Mouse (Mus musculus) right cerebral cortex, postnatal 14 days (tissue): Measurements from ENCODE around the gene Elmo1.

Source experiments
- DNase-seq: peaks from one replicate; pipeline ENCODE4 v3.0.0; 2022

The Elmo1 gene

GRCm38 (mm10) chr13:20125845-20126244 lies 35.4 kb downstream of the Elmo1 start:
- no peak for DNase-seq

- no peak for DNase-seq
Observed at GRCm38 (mm10) chr13:20127553-20127952, 37.2 kb downstream of the Elmo1 start.

GRCm38 (mm10) chr13:20128097-20128496 lies 37.7 kb downstream of the Elmo1 start:
- no peak for DNase-seq

GRCm38 (mm10) chr13:20130731-20131130 lies 40.3 kb downstream of the Elmo1 start:
- DNase-seq: no peak

- DNase-seq: no peak
Observed at GRCm38 (mm10) chr13:20131322-20131997, 41.1 kb downstream of the Elmo1 start.

- no peak for DNase-seq
Observed at GRCm38 (mm10) chr13:20131998-20132371, 41.6 kb downstream of the Elmo1 start.

- DNase-seq: peak; percentile 14
Observed at GRCm38 (mm10) chr13:20133602-20134394, 43.4 kb downstream of the Elmo1 start.

GRCm38 (mm10) chr13:20134395-20135225 lies 44.2 kb downstream of the Elmo1 start:
- DNase-seq: no peak

GRCm38 (mm10) chr13:20136753-20137152 lies 46.4 kb downstream of the Elmo1 start:
- DNase-seq: no peak

GRCm38 (mm10) chr13:20138466-20138865 lies 48.1 kb downstream of the Elmo1 start:
- DNase-seq: no peak

- no peak for DNase-seq
Observed at GRCm38 (mm10) chr13:20139060-20139459, 48.7 kb downstream of the Elmo1 start.

GRCm38 (mm10) chr13:20139825-20140665 lies 49.6 kb downstream of the Elmo1 start:
- DNase-seq: no peak

- no peak for DNase-seq
Observed at GRCm38 (mm10) chr13:20142637-20143036, 52.2 kb downstream of the Elmo1 start.

GRCm38 (mm10) chr13:20146848-20147247 lies 56.5 kb downstream of the Elmo1 start:
- no peak for DNase-seq

GRCm38 (mm10) chr13:20147736-20148135 lies 57.3 kb downstream of the Elmo1 start:
- no peak for DNase-seq

- DNase-seq: no peak
Observed at GRCm38 (mm10) chr13:20150130-20150835, 59.9 kb downstream of the Elmo1 start.

- no peak for DNase-seq
Observed at GRCm38 (mm10) chr13:20151302-20151978, 61.0 kb downstream of the Elmo1 start.

- DNase-seq: no peak
Observed at GRCm38 (mm10) chr13:20157059-20157458, 66.7 kb downstream of the Elmo1 start.

- DNase-seq: no peak
Observed at GRCm38 (mm10) chr13:20157529-20157928, 67.1 kb downstream of the Elmo1 start.

- DNase-seq: no peak
Observed at GRCm38 (mm10) chr13:20163339-20163954, 73.1 kb downstream of the Elmo1 start.

- DNase-seq: no peak
Observed at GRCm38 (mm10) chr13:20164837-20165236, 74.4 kb downstream of the Elmo1 start.
